9 mouse cellular contexts compared by ENCODE assay signal in genomic region chr6:11793366-11793765, GRCm38 (mm10).
DNase-seq lines count a peak whose midpoint lies in the region; ATAC-seq lines count a peak whose summit lies in the region.
"Had no signal": no experiment of that assay in that cellular context is flagged by ENCODE, and none has a peak within 500 bp of the region (broad histone marks: within the 10 kb centered on the region; RNA-seq: fewer than 3 reads in every experiment).

No protein-coding gene starts in this region.

- H3K4me3 ChIP-seq in hindbrain, embryonic 15.5 days = no peak overlapping the region
- H3K4me3 ChIP-seq: liver, embryonic 13.5 days had no signal

- H3K9ac ChIP-seq in hindbrain, embryonic 15.5 days = no peak overlapping the region
- H3K9ac ChIP-seq: liver, embryonic 13.5 days had no signal

- H3K9me3 ChIP-seq in hindbrain, embryonic 15.5 days = no peaks in the 10 kb centered on the region
- H3K9me3 ChIP-seq: liver, embryonic 13.5 days had no signal

- DNase-seq in gastrocnemius, postnatal 10 days = peak; percentile 8
- DNase-seq in gastrocnemius, adult 8-10 months (ENCODE audit: low spot score in 2 of 2) = no peak
- DNase-seq in adrenal gland, postnatal 10 days = peak; percentile 60
- peak; percentile 31 for DNase-seq in embryo, embryonic 11.5 days (ENCODE audit: low read depth, low spot score)
- peak; percentile 9 for DNase-seq in left cerebral cortex, adult 11 months (ENCODE audit: low spot score)
- peak; percentile 38 for DNase-seq in right cerebral cortex, postnatal 14 days
- DNase-seq: liver, embryonic 13.5 days had no signal

- peak; percentile 75 for ATAC-seq in hindbrain, embryonic 15.5 days (ENCODE audit: low FRiP score, low read depth)
- peak; percentile 97 for ATAC-seq in megakaryocyte-erythroid progenitor cell, adult 5-6 weeks (replicated peaks; ENCODE audit: low FRiP score, low TSS enrichment, poor library complexity, severe bottlenecking)

- H3K4me1 ChIP-seq in hindbrain, embryonic 15.5 days (replicated peaks) = no peaks in the 10 kb centered on the region
- H3K4me1 ChIP-seq: liver, embryonic 13.5 days had no signal

- H3K4me2 ChIP-seq in hindbrain, embryonic 15.5 days = peak overlapping the region; percentile 20; the same call in 1 of the 2 replicates
- H3K4me2 ChIP-seq: liver, embryonic 13.5 days had no signal

- WGBS in hindbrain, embryonic 15.5 days = 21% methylated on average over 8 of the region's 8 CpGs

- H3K27me3 ChIP-seq in hindbrain, embryonic 15.5 days = no peaks in the 10 kb centered on the region
- H3K27me3 ChIP-seq: liver, embryonic 13.5 days had no signal

- no peak overlapping the region for H3K27ac ChIP-seq in hindbrain, embryonic 15.5 days (replicated peaks)
- H3K27ac ChIP-seq: liver, embryonic 13.5 days had no signal

- H3K36me3 ChIP-seq in hindbrain, embryonic 15.5 days = no peaks in the 10 kb centered on the region
- H3K36me3 ChIP-seq: liver, embryonic 13.5 days had no signal

Comparison
In these comparisons a context has a peak if more than half of its experiments do, and no peak if none do; other contexts are left out.
1. DNase-seq: peak in gastrocnemius, postnatal 10 days (single experiment), adrenal gland, postnatal 10 days (single experiment), embryo, embryonic 11.5 days (single experiment), left cerebral cortex, adult 11 months (single experiment) and right cerebral cortex, postnatal 14 days (single experiment); none in gastrocnemius, adult 8-10 months (0 of 2).